Mouse (Mus musculus) thymus, postnatal 14 days (tissue): ENCODE measurements around the gene Zfp385a.

ENCODE experiments used
- DNase-seq: peaks from one replicate; pipeline ENCODE4 v3.0.0; 2021

Zfp385a gene

GRCm38 (mm10) chr15:103339961-103340337 is at the start of gene Zfp385a:
Gene Zfp385a (minus strand): TSS chr15:103340093.
- DNase-seq: peak; percentile 92

- no peak for DNase-seq
Measured at GRCm38 (mm10) chr15:103388556-103389145, 48.8 kb upstream of the Zfp385a start.

GRCm38 (mm10) chr15:103383771-103384488 is 44.0 kb upstream of the Zfp385a start:
- no peak for DNase-seq

- DNase-seq: no peak
Measured at GRCm38 (mm10) chr15:103382795-103383406, 43.0 kb upstream of the Zfp385a start.

GRCm38 (mm10) chr15:103382075-103382474 is 42.2 kb upstream of the Zfp385a start:
- DNase-seq: no peak

GRCm38 (mm10) chr15:103378665-103379356 is 38.9 kb upstream of the Zfp385a start:
- DNase-seq: no peak

- no peak for DNase-seq
Measured at GRCm38 (mm10) chr15:103377752-103378664, 38.1 kb upstream of the Zfp385a start.

GRCm38 (mm10) chr15:103376837-103377269 is 37.0 kb upstream of the Zfp385a start:
- DNase-seq: no peak

- no peak for DNase-seq
Measured at GRCm38 (mm10) chr15:103375112-103375800, 35.4 kb upstream of the Zfp385a start.

GRCm38 (mm10) chr15:103372461-103372860 is 32.6 kb upstream of the Zfp385a start:
- no peak for DNase-seq

GRCm38 (mm10) chr15:103371741-103372140 is 31.8 kb upstream of the Zfp385a start:
- no peak for DNase-seq

- DNase-seq: no peak
Measured at GRCm38 (mm10) chr15:103371208-103371607, 31.3 kb upstream of the Zfp385a start.

- no peak for DNase-seq
Measured at GRCm38 (mm10) chr15:103370462-103370861, 30.6 kb upstream of the Zfp385a start.

GRCm38 (mm10) chr15:103369123-103369522 is 29.2 kb upstream of the Zfp385a start:
- DNase-seq: no peak

- no peak for DNase-seq
Measured at GRCm38 (mm10) chr15:103368179-103368940, 28.5 kb upstream of the Zfp385a start.

GRCm38 (mm10) chr15:103366376-103367149 is 26.7 kb upstream of the Zfp385a start, which contains the start of gene Itga5:
Gene Itga5 (minus strand): TSS chr15:103366763.
- DNase-seq: peak; percentile 56

GRCm38 (mm10) chr15:103365471-103366375 is 25.8 kb upstream of the Zfp385a start:
- peak; percentile 84 for DNase-seq

GRCm38 (mm10) chr15:103364761-103365160 is 24.9 kb upstream of the Zfp385a start:
- DNase-seq: no peak

GRCm38 (mm10) chr15:103363809-103364208 is 23.9 kb upstream of the Zfp385a start:
- DNase-seq: no peak
